Mouse (Mus musculus) urinary bladder, postnatal 14 days (tissue): ENCODE measurements around the gene Sprtn.

ENCODE experiments used
- DNase-seq: peaks from one replicate; pipeline ENCODE4 v3.0.0; 2021; ENCODE audit warnings: low spot score

Sprtn gene

GRCm38 (mm10) chr8:124947865-124948732 is 50.4 kb downstream of the Sprtn start:
- DNase-seq: peak; percentile 40

- no peak for DNase-seq
These were observed 51.0 kb downstream of the Sprtn start for GRCm38 (mm10) chr8:124948733-124949111.

- peak; percentile 84 for DNase-seq
These were observed 51.8 kb downstream of the Sprtn start, which contains the start of gene Egln1 for GRCm38 (mm10) chr8:124949209-124950068. Gene Egln1, minus strand, starts transcription at chr8:124949324.

GRCm38 (mm10) chr8:124950069-124950456 is 52.4 kb downstream of the Sprtn start:
- DNase-seq: no peak

GRCm38 (mm10) chr8:124950865-124951264 is 53.2 kb downstream of the Sprtn start:
- no peak for DNase-seq

GRCm38 (mm10) chr8:124953188-124953587 is 55.5 kb downstream of the Sprtn start:
- DNase-seq: no peak

- no peak for DNase-seq
These were observed 56.9 kb downstream of the Sprtn start for GRCm38 (mm10) chr8:124954572-124955082.
